Mouse (Mus musculus) activated CD4-positive, CD25-positive, alpha-beta regulatory T cell, adult 4 months (primary cell): ENCODE results near the gene Zfp982. TPM values are rescaled to one million over a fixed set of nuclear protein-coding genes. Genes with fewer than 3 reads are reported as not detected.
A peak's percentile ranks its signal among the peaks of the same experiment; 100 is the strongest.
"Not testable (repeated sequence)": the region's sequence is repeated elsewhere in the genome, so short reads cannot be mapped to it uniquely, and the experiment has no call there.

Source experiments
- ATAC-seq: one replicate; pipeline ENCODE4 v1.8.0; 2017
- polyA plus RNA-seq, 2 experiments: library from polyadenylated mRNA; unstranded; fragments of 100-300 nt; shearing (Covaris generic); gene quantifications; one replicate each; pipeline ENCODE4 v1.2.1; 2017

Gene Zfp982
- under 1 TPM in 1 of 2 experiments, not detected in 1; 0.49 TPM for polyA plus RNA-seq

DNA sequence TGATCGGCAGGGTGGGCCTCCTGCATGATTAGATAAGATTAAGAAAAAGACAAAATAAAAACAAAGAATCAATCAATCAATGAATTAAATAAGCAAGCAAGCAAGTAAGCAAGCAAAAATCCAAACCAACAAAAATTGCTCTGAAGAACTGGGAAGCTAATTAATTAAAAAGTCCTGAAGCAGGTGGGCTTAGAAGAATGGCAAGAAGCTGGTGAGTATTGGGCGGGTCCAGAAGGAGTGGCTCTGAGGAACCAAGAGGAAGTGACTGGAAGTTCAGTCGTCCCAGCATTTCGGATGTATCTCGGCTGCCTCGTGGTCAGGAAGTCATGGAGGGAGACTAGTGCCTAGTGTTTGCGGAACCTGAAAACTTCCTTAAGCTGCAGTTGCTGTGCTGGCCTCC, at the start of gene Zfp982:
Gene Zfp982 (plus strand): TSS at position 301 of the 400 bp plus-strand sequence.
- ATAC-seq: not testable (repeated sequence)

DNA sequence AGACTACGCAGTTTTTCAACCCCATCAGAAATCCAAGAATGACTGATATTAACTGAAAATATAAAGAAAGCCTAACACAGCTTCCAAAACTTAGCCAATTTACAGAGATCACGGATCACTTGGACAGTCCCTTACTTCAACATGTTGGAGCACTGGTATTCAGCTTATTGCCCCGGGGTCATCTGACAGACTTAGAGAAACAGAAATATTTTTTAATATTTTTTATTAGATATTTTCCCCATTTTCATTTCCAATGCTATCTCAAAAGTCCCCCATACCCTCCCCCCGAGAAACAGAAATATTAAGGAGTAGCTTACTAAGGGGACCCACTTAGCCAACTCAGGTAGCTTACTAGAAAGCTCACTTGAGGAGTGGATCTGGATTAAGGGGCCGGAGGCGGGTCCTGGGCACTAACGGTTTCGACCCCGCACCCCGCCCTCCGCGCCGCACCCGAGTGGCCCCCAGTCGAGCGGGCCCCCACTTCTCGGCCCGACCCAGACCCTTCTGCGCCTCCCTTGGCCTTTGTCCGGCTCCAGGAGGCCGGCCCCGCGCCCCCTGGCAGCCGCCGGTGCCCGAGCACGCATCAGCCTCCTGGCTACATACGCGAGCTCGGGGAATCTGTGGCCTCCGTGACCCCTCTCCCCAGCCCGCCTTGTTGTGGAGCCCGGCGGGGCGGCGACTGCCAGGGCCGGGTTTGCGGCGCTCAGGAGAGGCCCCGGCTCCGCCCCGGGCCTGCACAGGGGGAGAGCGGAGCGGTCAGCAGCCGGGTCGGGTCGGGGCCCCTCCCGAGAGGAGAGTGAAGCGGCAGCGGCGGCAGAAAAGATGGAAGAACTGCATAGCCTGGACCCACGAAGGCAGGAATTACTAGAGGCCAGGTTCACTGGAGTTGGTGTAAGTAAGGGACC, 49.3 kb upstream of the Zfp982 start:
- not testable (repeated sequence) for ATAC-seq

DNA sequence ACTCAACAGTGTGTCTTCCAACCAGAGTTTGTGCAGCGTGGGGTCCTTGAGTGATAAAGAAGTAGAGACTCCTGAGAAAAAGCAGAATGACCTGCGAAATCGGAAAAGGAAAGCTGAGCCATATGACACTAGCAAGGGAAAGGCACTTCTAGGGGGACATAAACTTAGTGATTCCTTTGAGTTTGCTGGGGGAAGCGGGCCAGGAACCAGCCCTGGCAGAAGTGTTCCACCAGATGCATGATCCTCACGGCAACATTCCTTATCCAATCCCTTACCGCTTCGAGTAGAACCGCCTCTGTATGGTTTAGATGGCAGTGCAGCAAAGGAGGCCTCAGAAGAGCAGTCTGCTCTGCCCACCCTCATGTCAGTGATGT, 48.7 kb upstream of the Zfp982 start:
- not testable (repeated sequence) for ATAC-seq

DNA sequence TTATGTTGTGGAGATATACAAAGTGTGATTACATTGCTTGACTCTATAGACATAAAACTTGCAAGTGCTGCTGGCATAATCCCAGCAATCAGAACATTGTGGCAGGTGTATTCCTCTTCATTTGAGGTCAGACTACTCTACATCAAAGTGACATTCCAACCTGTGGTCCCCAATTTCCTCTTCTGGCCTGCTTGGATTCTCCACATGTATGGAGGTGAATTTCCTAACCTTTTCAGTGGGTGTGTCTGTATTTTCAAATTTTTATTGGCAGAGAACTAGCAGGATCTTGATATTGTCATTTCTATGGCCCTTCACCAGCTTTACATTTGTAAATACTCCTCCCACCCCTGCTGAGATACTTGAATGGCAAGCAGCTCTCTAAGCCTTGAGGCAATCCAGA, 46.8 kb upstream of the Zfp982 start:
- ATAC-seq: not testable (repeated sequence)

DNA sequence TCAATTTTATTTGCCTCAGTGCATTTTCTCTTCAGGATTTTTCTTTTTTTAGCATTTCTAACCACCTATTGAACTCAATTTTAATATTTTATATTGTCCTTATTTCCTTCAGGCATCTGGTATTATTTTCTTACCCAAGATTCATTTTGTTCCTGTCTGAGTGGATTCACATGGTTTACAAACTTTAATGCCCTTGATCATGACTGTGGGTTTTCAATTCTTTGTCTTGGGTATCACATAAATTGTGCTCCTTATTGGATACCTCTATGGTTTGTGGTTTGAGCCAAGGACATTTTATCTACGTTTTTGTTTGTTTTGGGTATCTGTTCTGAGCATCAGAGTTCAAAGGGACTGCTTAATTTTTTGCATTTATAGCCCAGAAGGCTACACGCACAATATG, 43.9 kb upstream of the Zfp982 start:
- no peak for ATAC-seq

DNA sequence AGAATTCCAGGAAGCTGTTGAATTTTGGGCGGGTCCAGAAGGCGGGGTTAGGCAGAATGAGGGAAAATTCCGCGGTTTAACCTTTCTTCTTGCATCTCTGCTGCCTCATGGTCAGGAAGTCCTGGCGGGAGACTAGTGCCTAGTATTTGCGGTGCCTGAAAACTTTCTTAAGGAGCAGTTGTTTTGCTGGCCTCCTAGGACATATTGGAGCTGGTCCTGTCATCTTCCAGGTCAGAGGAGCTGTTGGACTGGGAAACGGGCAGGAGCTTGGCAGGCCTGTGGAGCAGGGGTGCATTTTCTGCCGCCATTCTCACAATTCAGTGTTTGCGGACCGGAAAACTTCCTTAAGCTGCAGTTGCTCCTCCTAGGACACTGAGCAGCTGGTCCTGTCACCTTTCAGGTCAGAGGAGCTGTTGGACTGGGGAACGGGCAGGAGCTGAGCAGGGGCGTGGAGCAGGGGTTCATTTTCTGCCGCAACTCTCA, 43.1 kb upstream of the Zfp982 start:
- no peak for ATAC-seq

DNA sequence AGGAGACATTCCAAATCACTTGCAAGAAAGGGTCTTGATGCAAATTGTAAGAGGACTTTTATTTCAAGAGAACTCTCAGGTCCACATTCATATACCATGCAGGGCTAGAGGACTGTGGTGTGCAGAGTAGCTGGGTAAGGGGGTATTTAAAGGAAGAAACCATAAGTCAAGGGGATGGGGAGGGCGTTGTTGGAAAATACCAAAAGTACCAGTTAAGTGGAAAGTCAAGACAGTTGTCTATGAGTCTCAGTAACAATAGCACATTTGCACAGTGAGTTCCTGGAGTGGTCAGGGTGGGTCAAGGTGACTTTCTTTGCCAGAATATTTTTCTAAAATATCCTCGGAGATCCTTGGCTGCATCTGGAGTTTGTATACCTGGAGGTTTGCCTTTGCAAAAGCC, 42.2 kb upstream of the Zfp982 start:
- not testable (repeated sequence) for ATAC-seq

DNA sequence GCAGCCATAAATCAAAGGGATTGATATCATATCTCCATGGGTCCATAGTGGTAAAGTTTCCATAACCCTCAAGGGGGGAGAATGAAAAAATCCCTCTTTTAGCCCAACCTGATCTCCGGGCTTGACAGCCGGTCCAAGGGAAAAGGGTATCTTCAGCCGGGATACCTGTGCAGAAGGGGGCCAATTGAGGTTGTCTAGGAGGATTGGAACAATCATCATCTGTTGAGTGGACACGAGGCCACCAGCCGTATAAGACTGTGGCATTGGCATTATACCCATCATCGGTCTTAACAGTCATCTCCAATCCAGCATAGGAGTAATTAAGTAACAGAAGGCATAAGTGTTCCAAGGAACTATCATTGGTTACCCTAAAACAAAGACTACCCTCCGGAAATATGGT, 25.0 kb upstream of the Zfp982 start:
- ATAC-seq: not testable (repeated sequence)

DNA sequence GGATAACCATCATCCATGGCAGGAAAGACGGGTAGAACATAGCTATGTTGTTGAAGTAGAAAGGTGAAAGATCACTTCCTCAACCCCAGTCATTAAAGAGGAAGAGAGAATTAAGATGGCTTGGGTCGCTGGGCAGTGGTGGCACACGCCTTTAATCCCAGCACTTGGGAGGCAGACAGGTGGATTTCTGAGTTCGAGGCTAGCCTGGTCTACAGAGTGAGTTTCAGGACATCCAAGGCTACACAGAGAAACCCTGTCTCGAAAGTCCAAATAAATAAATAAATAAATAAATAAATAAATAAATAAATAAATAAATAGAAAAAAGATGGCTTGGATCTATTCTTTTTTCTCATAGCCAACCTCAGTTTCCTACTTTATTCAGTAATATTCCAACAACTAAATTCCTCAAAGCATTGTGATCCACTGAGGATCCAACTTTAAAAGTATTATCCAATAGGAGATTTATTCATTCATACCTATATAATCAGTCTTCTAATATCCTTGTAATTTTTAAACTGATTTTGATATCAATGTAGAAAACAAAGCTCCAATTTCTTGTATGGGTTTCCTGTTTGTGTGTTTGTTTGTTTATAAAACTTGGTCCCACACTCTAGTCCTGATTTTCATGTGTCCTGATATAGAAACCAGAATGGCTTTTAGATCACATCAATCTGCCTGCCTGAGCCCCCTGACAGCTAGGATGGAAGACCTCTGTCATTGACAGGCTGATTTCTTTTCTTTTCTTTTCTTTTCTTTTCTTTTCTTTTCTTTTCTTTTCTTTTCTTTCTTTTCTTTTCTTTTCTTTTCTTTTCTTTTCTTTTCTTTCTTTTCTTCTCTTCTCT, 6.8 kb downstream of the Zfp982 start:
- ATAC-seq: peak; percentile 28

DNA sequence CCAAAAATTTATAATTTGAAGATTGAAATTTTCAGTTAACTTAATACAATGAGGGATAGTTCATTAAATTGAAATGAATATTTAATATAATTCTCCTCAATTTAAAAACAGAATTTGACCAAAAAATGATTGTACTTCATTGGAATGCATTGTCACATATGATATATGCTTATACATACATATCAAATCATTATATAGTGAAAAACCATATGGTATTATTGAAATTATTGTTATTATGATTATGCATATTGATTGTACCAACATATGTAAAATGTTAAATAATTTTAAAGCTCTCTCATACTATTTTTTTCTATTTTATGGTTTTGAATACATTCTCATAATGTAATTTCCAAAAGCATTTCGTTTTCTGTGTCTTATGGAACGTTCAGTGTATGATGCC, 17.0 kb downstream of the Zfp982 start:
- ATAC-seq: peak; percentile 25

DNA sequence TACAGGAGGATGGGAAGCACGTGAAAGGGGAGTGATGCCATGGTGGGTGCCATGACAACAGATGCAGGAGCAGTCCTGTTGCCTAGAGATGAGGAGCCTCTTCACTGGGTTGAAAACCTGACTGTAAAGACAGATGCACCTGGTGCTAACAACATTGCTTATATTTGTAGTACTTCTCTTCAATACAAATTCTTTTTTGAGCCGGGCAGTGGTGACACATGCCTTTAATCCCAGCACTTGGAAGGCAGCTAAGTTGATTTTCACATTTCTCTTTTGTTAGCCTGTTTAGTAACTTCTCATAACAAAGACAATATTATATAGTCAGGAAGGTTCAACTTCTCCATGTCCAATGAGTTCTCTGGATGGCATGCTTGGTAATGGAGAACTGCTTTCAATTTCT, 26.8 kb downstream of the Zfp982 start:
- no peak for ATAC-seq

DNA sequence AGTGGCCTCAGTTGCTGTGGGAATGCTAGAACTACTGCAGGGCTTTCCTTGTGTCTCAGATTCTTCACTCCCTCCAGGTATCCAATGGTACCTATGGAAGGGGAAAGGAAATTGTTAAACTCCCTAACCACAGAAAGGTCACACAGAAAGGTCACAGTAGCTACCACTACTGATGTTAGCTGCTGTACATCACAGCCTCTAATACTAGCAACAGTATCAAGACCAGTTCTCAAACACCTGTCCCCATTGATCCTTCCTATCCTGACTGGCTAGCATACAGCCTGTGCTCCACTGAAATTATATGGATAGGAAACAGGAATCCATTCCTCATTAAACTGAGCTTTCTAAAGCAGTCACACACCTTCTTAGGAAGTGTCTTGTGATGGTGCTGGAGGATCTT, 27.9 kb downstream of the Zfp982 start:
- ATAC-seq: no peak

DNA sequence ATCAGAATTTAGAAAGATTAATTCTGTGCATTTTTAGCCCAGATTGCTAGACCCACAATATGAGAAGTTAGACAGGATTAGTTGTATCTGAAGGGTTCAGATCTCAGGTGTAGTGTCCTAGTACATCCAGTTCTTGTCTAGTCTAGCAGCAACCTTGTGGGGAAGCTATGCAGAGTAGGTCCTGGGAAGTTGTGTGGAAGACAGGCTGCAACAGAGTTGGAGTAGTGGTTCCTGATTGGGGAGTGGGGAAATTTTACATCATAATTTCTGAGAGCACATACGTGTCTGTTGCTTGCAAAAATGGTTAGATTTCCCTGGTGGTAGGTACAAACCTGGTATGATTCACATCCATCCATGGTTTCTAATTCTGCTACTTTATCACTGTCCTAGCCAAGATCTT, 32.9 kb downstream of the Zfp982 start:
- ATAC-seq: no peak

DNA sequence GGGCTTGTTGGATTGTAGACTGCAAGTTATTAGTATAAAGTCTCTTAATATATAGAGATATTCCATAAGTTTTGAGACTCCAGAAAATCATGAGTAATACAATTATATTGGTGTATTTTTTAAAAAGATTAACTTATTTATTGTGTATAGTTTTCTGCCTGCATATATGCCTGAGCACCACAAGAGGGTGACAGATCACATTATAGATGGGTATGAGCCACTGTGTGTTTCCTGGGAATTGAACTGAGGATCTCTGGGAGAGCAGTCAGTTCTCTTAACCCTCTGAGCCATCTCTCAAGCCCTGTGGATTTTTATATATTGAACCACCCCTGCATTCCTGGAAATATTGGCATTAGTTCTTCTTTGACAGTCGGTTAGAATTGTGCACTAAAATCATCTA, 38.1 kb downstream of the Zfp982 start:
- ATAC-seq: no peak

DNA sequence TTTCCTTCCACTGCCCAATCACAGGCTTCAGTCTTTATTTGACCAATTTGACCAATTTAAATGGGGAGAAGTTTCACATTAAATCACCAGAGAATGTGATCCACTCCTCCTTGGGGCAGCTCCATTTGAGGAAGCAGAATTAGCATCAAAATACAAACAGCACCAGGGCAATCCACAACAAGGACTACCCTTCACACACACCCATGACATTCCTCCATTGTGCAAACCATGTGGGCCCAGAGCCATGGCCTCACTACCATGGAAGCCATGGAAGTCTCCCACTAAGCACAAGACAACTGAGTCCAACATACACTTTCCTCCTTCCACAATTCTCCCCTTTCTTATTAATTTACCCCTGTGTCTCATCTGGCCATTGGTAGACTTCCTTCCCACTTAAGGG, 43.7 kb downstream of the Zfp982 start:
- ATAC-seq: not testable (repeated sequence)

DNA sequence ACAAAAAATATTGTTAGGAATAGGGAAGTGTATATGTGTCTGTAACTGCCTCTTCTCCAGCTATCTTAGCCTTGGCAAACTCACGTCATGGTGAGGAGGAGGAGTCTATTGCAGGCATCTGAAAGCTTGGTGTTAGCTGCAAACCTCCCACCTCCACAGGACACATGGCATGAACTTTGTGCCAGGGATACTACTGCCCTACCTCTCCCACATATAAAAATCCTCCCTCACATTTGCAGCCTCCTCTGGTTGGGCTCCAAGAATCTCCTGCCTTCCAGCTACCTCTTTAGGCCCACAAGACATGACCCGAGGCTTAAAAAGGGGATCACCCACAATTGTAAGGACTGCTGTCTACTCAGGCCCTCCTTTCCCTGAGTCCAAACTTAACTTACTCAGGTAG, 45.5 kb downstream of the Zfp982 start:
- no peak for ATAC-seq

DNA sequence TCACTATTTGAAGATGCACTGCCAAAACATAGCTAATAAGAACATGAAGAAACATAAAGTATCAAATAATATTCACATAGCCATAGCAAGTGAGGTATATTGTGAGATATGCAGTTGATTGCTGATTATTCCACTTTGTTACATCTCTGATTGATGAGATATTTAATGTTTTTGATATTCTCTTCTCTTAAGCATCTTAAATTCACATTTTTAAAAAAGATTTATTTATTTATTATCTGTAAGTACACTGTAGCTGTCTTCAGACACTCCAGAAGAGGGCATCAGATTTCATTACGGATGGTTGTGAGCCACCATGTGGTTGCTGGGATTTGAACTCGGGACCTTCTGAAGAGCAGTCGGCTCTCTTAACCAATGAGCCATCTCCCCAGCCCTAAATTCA, 47.7 kb downstream of the Zfp982 start, which contains the start of gene Gm16503:
Gene Gm16503 (plus strand): TSS at position 301 of the 400 bp plus-strand sequence.
- ATAC-seq: not testable (repeated sequence)

DNA sequence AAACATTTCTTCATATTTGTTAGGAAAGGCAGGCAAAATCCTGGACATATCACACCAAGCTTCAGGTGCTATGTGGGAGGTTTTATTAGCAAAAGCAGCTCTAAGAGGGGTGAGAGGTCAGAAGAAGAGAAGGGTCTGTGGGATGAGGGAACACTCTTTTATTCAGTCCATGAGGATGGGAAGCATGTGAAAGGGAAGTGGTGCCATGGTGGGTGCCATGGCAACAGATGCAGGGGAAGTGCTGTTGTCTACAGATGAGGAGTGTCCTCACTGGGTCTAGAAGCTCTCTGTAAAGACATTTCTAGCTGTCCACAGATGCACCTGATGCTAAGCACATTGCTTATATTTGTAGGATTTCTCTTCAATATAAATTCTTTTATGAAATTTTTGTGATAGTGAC, 48.9 kb downstream of the Zfp982 start:
- ATAC-seq: no peak

DNA sequence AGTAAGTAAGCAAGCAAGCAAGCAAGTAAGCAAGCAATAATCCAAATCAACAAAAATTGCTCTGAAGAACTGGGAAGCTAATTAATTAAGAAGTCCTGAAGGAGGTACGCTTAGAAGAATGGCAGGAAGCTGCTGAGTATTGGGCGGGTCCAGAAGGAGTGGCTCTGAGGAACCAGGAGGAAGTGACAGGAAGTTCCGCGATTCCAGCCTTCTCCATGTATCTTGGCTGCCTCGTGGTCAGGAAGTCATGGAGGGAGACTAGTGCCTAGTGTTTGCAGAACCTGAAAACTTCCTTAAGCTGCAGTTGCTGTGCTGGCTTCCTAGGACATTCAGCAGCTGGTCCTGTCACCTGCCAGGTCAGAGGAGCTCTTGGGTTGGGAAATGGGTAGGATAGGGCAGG, 60.9 kb downstream of the Zfp982 start, which contains the start of gene Zfp985:
Gene Zfp985 (plus strand): TSS at position 207 of the 400 bp plus-strand sequence.
- not testable (repeated sequence) for ATAC-seq

DNA sequence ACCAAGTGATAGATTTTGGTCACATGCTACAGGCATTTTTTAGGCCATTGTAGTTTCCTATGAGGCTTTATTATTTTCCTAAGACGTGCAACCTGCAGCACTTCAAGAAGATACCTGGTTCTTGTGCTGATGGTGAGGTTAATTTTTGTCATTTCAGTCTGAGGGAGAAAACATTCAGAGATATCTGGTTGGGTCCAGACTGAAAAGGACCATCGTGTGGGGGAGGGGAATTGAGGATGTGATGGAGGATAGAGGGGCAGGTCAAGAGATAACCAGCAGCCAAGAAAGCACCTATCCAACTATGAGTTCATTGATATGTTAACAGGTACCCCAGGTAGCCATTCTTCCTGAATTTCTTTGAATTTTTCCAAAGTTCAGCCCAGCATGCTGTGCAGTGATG, 62.1 kb downstream of the Zfp982 start:
- ATAC-seq: not testable (repeated sequence)

DNA sequence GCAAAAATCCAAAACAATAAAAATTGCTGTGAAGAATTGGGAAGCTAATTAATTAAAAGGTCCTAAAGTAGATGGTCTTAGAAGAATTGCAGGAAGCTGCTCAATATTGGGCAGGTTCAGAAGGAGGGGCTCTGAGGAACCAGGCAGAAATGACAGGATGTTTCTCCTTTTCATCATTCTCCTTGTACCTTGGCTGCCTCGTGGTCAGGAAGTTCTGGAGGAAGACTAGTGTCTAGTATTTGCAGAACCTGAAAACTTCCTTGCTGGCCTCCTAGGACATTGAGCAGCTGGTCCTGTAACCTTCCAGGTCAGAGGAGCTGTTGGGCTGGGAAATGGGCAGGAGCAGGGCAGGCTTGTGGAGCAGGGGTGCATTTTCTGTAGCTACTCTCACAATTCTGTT, 64.7 kb downstream of the Zfp982 start:
- ATAC-seq: not testable (repeated sequence)

DNA sequence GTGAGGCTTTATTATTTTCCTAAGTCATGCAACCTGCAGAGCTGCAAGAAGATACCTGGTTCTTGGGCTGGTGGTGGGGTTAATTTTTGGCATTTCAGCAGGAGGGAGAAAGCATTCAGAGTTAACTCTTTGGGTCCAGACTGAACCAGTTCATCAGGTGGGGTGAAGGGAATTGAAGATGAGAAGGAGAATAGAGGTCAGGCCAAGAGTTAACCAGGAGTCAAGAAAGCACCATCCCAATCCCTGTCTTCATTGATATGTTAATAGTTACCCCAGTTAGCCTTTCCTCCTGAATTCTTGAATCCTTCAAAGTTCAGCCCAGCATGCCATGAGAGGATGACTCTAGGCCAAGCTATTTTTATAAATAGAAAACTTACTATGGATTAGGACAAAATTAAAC, 65.8 kb downstream of the Zfp982 start:
- not testable (repeated sequence) for ATAC-seq

DNA sequence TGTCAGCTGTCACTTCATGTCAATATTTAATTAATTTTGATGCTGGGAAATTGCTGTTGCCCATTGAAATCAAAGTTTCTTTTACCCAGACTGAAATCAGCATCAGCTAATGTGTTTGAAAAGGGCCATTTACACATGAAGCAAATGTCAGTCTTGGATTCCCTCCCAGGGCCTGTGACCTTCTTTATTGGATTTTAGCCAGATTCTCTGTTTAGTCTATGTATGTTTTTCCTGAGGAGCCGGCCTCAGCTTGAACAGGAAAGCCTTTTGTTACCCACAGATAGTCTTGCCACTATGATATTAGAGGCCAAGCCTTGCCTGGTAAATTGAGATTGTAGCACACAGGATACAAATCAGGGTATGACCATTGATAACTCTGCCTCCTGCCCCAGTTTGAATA, 66.9 kb downstream of the Zfp982 start:
- ATAC-seq: not testable (repeated sequence)
